Mouse (Mus musculus): ENCODE measurements around the gene Pard3.

Pard3 gene

GRCm38 (mm10) chr8:127345912-127346423 lies 282.3 kb downstream of the Pard3 start:
- no peak for DNase-seq (ENCODE audit: low spot score)

- DNase-seq (ENCODE audit: low spot score) = no peak
Measured at GRCm38 (mm10) chr8:127347890-127348495, 284.3 kb downstream of the Pard3 start.

- no peak for DNase-seq (ENCODE audit: low spot score)
Measured at GRCm38 (mm10) chr8:127361796-127362195, 298.1 kb downstream of the Pard3 start.

- DNase-seq (ENCODE audit: low spot score) = no peak
Measured at GRCm38 (mm10) chr8:127368347-127368746, 304.7 kb downstream of the Pard3 start.

GRCm38 (mm10) chr8:127371326-127371949 lies 307.7 kb downstream of the Pard3 start:
- no peak for DNase-seq (ENCODE audit: low spot score)

- no peak for DNase-seq (ENCODE audit: low spot score)
Measured at GRCm38 (mm10) chr8:127377775-127378174, 314.1 kb downstream of the Pard3 start.

- DNase-seq (ENCODE audit: low spot score) = no peak
Measured at GRCm38 (mm10) chr8:127378994-127379858, 315.5 kb downstream of the Pard3 start.

GRCm38 (mm10) chr8:127381259-127381658 lies 317.6 kb downstream of the Pard3 start:
- DNase-seq (ENCODE audit: low spot score) = no peak

GRCm38 (mm10) chr8:127392700-127393099 lies 329.0 kb downstream of the Pard3 start:
- DNase-seq (ENCODE audit: low spot score) = no peak

GRCm38 (mm10) chr8:127395488-127395887 lies 331.8 kb downstream of the Pard3 start:
- DNase-seq (ENCODE audit: low spot score) = no peak

GRCm38 (mm10) chr8:127405815-127406214 lies 342.1 kb downstream of the Pard3 start:
- DNase-seq (ENCODE audit: low spot score) = no peak

GRCm38 (mm10) chr8:127410606-127411005 lies 346.9 kb downstream of the Pard3 start:
- DNase-seq (ENCODE audit: low spot score) = no peak

GRCm38 (mm10) chr8:127411190-127411848 lies 347.6 kb downstream of the Pard3 start:
- no peak for DNase-seq (ENCODE audit: low spot score)

GRCm38 (mm10) chr8:127423021-127423420 lies 359.3 kb downstream of the Pard3 start:
- DNase-seq (ENCODE audit: low spot score) = no peak

- DNase-seq (ENCODE audit: low spot score) = no peak
Measured at GRCm38 (mm10) chr8:127424211-127424916, 360.7 kb downstream of the Pard3 start.

- DNase-seq (ENCODE audit: low spot score) = no peak
Measured at GRCm38 (mm10) chr8:127426857-127427256, 363.2 kb downstream of the Pard3 start.

GRCm38 (mm10) chr8:127428004-127428403 lies 364.3 kb downstream of the Pard3 start:
- no peak for DNase-seq (ENCODE audit: low spot score)

- DNase-seq (ENCODE audit: low spot score) = no peak
Measured at GRCm38 (mm10) chr8:127431236-127431635, 367.5 kb downstream of the Pard3 start.

GRCm38 (mm10) chr8:127435975-127436374 lies 372.3 kb downstream of the Pard3 start:
- no peak for DNase-seq (ENCODE audit: low spot score)

GRCm38 (mm10) chr8:127437613-127438235 lies 374.0 kb downstream of the Pard3 start:
- DNase-seq (ENCODE audit: low spot score) = no peak
